Mouse (Mus musculus): ENCODE measurements at regions not wholly inside any gene's neighbourhood (a gene's known extent, or its start where the extent isn't known, plus 50 kb on each side); places are given as distances from the start of the nearest gene placed in this dataset.
A peak's percentile ranks its signal among the peaks of the same experiment; 100 is the strongest.
"Not testable (repeated sequence)": the region's sequence is repeated elsewhere in the genome, so short reads cannot be mapped to it uniquely, and the experiment has no call there.

DNA sequence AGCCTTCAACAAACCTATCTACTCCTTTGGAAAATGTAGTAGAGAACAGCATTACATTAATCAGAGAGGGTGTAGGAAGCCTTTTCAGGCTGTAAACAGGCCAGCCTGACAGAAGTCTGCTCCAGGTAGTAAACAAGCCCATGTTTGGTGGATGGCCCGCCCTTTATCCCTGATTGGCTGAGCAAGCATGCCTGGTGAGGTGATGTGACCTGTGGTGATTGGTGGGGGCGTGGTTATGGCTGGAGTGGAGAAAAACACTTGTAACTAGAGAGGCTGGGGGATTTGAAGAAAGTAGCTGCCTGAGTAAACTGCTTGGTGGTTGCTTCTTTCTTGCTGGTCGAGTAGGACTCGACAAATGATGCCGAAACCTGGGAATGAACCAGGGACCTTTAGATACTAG lies 621.3 kb upstream of the Dsel start:
- not testable (repeated sequence) for ATAC-seq (ENCODE audit: insufficient number of reproducible peaks, low FRiP score, low TSS enrichment, low read depth); H3K4me2 ChIP-seq (replicated peaks); H3K9ac ChIP-seq; H3K36me3 ChIP-seq; H3K27me3 ChIP-seq; H3K4me1 ChIP-seq; H3K4me3 ChIP-seq (replicated peaks); H3K9me3 ChIP-seq (replicated peaks); H3K27ac ChIP-seq (replicated peaks)
- WGBS = 80% methylated on average over 5 of the region's 5 CpGs

DNA sequence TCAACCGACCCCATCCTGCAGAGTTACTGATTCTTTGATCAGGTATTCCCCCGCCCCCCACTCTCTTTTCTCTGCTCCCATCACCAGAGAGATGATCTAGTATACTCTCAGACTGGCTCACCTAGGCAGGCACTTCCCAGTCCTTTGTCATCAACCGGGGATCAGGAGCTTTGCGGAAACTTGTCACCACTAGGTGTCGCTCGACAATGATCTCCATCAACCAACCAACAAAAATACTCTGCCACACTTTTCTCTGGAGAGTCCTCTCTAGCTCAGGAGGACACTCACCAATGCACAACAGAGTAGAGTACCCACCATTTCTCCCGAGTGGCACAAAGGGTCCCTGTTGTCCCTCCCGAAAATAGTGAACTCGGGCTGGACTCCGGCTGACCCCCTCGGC lies 591.3 kb upstream of the Dsel start:
- no peaks in the 10 kb centered on the region for H3K27me3 ChIP-seq
- no peak for ATAC-seq (ENCODE audit: insufficient number of reproducible peaks, low FRiP score, low TSS enrichment, low read depth)
- WGBS = 31% methylated on average over 11 of the region's 11 CpGs
- H3K4me2 ChIP-seq (replicated peaks) = no peak overlapping the region
- no peaks in the 10 kb centered on the region for H3K9me3 ChIP-seq (replicated peaks)
- H3K27ac ChIP-seq (replicated peaks) = no peak overlapping the region
- no peak overlapping the region for H3K9ac ChIP-seq
- H3K4me1 ChIP-seq = no peaks in the 10 kb centered on the region
- no peak overlapping the region for H3K4me3 ChIP-seq (replicated peaks)
- no peaks in the 10 kb centered on the region for H3K36me3 ChIP-seq

DNA sequence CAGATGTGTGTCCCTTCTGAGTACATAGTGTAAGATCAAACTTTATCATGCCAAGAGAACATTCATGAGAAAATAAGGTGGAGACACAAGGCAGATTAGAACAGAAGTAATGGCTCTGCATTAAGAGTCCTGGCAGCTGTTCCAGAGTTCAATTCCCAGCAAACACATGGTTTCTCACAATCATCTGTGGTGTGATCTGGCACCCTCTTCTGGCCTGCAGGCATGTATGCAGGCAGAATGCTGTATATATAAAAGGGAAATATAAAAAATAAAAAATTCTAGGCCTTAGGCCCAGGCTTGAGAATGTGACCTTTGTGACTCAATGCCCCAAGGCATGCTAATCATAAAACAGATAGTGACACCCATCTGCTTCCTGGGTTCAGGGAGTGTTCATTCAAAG lies 587.7 kb upstream of the Dsel start:
- no peak overlapping the region for H3K9ac ChIP-seq
- no peaks in the 10 kb centered on the region for H3K4me1 ChIP-seq
- no peaks in the 10 kb centered on the region for H3K9me3 ChIP-seq (replicated peaks)
- H3K27ac ChIP-seq (replicated peaks) = no peak overlapping the region
- ATAC-seq (ENCODE audit: insufficient number of reproducible peaks, low FRiP score, low TSS enrichment, low read depth) = no peak
- no peak overlapping the region for H3K4me2 ChIP-seq (replicated peaks)
- H3K27me3 ChIP-seq = no peaks in the 10 kb centered on the region
- no peaks in the 10 kb centered on the region for H3K36me3 ChIP-seq
- H3K4me3 ChIP-seq (replicated peaks) = no peak overlapping the region

DNA sequence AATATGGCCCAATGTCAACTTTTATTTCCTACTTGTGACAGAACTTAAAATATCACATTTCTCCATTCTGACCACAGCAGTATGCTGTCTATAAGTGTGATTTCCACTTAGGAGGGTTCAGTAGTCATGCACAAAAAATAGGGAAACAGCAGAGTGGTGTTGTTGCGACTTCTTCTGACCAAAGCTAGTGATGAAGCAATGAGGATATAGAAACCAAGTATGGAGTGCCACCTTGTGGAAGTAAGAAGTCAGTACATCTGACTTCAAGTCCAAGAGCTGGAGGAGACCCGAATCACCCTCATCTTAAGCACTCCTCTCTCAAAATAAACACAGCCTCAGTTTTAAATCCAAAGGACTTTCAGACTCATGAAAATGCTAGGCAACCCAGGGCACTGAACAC lies 586.9 kb upstream of the Dsel start:
- Histone ChIP-seq H3K4me1 (no peaks in the 10 kb centered on the region), H3K9ac (no peak overlapping the region), H3K4me2 (replicated peaks) (no peak overlapping the region), H3K4me3 (replicated peaks) (no peak overlapping the region), H3K9me3 (replicated peaks) (no peaks in the 10 kb centered on the region), H3K36me3 (no peaks in the 10 kb centered on the region), H3K27me3 (no peaks in the 10 kb centered on the region), H3K27ac (replicated peaks) (no peak overlapping the region)
- ATAC-seq (ENCODE audit: insufficient number of reproducible peaks, low FRiP score, low TSS enrichment, low read depth) = no peak
- 20% methylated on average over 2 of the region's 2 CpGs for WGBS

DNA sequence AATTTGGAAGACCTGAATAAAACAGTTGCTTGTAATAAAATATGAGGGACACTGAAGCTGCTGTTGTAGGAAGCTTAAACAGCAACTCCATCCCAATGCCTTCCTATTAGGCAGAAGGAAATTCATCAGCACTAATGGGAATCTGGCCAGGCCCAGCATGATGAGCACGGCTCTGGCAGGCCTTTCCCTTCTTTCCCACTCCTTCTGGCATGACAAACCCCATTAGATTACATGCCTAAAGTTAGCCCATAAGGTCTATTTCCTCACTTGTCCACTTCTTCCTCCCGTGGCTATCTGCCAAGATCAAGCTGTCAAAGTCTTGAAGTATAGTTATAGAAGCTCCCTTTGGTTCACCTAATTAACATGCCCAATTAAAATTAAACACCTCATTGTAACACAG lies 574.4 kb upstream of the Dsel start:
- Histone ChIP-seq H3K4me2 (replicated peaks) (no peak overlapping the region), H3K27ac (replicated peaks) (no peak overlapping the region)
- WGBS = 66% methylated on average over 2 of the region's 2 CpGs

DNA sequence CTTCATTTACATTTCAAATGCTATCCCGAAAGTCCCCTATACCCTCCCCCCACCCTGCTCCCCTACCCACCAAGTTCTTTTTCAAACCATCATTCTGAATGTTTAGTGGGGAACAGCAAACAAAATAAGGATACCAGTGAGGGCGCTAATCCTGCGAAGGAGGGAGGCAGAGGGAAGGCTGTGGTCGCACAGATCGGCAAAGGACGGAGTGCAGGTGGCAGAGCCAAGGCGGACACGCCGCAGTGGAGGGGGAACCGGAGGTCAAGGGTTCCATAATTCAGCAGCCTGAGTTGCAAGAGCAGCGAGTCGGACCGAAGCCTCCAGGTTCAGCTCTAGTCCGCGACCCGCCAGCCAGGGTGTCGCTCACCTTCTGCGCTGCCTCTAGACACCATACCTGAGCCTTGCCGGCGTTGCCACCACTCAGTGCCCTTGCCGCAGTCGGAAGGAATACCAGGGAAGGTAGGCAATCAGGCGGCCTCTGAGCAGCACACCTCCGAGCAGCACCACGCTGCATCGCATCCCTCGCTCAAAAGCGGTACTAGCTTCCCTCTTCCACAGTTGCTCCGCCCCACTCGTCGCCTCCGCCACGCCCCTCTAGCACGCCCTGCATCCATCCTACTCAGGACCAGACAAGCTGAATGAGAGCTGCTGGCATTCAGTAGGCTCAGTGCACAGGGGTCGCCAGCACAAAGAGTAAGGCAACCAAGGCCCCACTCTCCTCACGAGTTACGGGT lies 551.8 kb upstream of the Dsel start:
- no peak overlapping the region for H3K27ac ChIP-seq (replicated peaks)
- H3K9ac ChIP-seq = no peak overlapping the region
- no peaks in the 10 kb centered on the region for H3K9me3 ChIP-seq (replicated peaks)
- peaks cover 5% of the 10 kb centered on the region for H3K4me1 ChIP-seq
- peaks cover 10% of the 10 kb centered on the region for H3K27me3 ChIP-seq
- H3K36me3 ChIP-seq = no peaks in the 10 kb centered on the region
- 3% methylated on average over 37 of the region's 37 CpGs for WGBS
- peak; percentile 54; the same call in 1 of the 2 replicates for ATAC-seq (ENCODE audit: insufficient number of reproducible peaks, low FRiP score, low TSS enrichment, low read depth)
- peak overlapping the region; percentile 72 for H3K4me2 ChIP-seq (replicated peaks)
- H3K4me3 ChIP-seq (replicated peaks) = peak overlapping the region; percentile 40

More for the DNA sequence above, 574.4 kb upstream of the Dsel start:
- H3K9ac ChIP-seq = no peak overlapping the region
- H3K4me1 ChIP-seq = no peaks in the 10 kb centered on the region
- H3K4me3 ChIP-seq (replicated peaks) = no peak overlapping the region
- H3K9me3 ChIP-seq (replicated peaks) = no peaks in the 10 kb centered on the region
- ATAC-seq (ENCODE audit: insufficient number of reproducible peaks, low FRiP score, low TSS enrichment, low read depth) = no peak
- no peaks in the 10 kb centered on the region for H3K27me3 ChIP-seq
- no peaks in the 10 kb centered on the region for H3K36me3 ChIP-seq

DNA sequence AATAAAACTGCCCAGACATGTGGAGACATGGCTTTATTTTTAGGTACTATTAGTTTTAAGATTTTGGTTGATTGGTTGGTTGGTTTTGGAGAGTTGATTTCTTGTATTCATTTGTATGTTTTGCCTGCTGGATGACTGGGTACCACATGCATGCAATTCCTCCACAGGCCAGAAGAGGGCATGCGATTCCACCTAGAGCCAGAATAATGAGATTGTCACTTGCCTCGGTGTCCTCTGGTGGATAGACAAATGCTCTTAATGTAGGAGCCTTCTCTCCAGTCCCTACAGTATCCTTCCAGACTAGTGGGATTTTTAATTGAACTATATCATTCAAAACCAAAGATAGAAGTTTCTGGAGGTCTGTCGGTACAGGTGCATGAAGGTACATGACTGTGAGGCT lies 524.1 kb upstream of the Dsel start:
- H3K4me2 ChIP-seq (replicated peaks) = no peak overlapping the region
- H3K4me3 ChIP-seq (replicated peaks) = no peak overlapping the region
- H3K9ac ChIP-seq = no peak overlapping the region
- WGBS = 35% methylated on average over 3 of the region's 3 CpGs
- no peaks in the 10 kb centered on the region for H3K4me1 ChIP-seq
- no peaks in the 10 kb centered on the region for H3K36me3 ChIP-seq
- H3K9me3 ChIP-seq (replicated peaks) = no peaks in the 10 kb centered on the region
- H3K27me3 ChIP-seq = no peaks in the 10 kb centered on the region
- no peak overlapping the region for H3K27ac ChIP-seq (replicated peaks)
- ATAC-seq (ENCODE audit: insufficient number of reproducible peaks, low FRiP score, low TSS enrichment, low read depth) = no peak

DNA sequence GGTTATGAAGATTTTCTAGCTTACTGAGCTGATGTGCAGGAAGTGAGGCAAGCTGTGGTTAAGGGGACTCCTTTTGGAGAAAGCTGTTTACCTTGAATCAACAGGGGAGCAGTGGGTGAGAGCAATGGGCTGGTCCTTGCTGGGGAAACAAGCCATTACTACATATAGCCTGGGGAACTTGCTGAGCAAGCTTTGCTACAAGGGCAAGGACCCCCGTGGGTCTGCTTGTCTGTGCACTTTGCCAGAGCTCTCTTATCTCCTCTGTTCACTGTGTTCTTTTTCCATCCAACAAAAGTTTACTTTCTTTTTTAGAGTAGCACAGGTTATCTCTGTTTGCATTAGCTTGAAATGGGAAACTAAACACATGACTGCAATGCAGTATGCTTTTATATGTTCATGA lies 519.3 kb upstream of the Dsel start:
- Histone ChIP-seq H3K4me2 (replicated peaks) (no peak overlapping the region), H3K9me3 (replicated peaks) (no peaks in the 10 kb centered on the region), H3K4me3 (replicated peaks) (no peak overlapping the region), H3K27me3 (no peaks in the 10 kb centered on the region), H3K4me1 (no peaks in the 10 kb centered on the region), H3K36me3 (no peaks in the 10 kb centered on the region), H3K27ac (replicated peaks) (no peak overlapping the region), H3K9ac (no peak overlapping the region)
- ATAC-seq (ENCODE audit: insufficient number of reproducible peaks, low FRiP score, low TSS enrichment, low read depth) = no peak
- WGBS = 39% methylated on average over 1 of the region's 1 CpGs

DNA sequence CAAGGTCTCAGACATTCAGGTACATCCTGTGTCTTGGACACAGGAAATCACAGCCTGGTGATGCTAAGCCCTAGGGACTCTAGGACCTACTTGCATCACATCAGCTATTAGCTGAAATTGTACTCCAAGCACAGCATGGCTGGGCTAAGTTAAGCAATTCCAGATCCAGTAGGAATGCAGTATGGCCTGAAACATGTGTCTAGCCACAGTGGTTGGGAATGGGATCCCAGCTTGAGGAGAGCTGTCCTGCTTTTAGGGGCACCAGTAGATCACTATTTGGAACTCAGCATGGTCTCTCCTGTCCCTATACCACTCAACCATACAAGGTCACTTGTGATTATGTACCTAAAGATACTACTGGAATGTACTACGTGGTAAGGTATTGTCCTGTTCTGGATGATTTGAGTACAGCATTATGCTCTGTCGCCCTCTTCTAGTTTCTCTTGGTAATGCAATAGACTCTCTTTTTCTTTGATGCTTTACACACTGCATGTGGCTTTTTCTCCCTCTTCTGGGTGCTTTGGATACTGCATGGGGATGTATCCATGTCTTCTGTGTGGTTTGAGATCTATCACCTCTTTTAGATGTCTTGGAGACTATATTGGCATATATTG lies 515.0 kb upstream of the Dsel start:
- H3K4me3 ChIP-seq (replicated peaks) = no peak overlapping the region
- no peak overlapping the region for H3K9ac ChIP-seq
- no peak overlapping the region for H3K27ac ChIP-seq (replicated peaks)
- no peaks in the 10 kb centered on the region for H3K4me1 ChIP-seq
- 8% methylated on average over 2 of the region's 2 CpGs for WGBS
- H3K9me3 ChIP-seq (replicated peaks) = no peaks in the 10 kb centered on the region
- H3K27me3 ChIP-seq = no peaks in the 10 kb centered on the region
- ATAC-seq (ENCODE audit: insufficient number of reproducible peaks, low FRiP score, low TSS enrichment, low read depth) = 0 out of 2 replicates have a peak, but pooled peaks have one; percentile 24
- H3K36me3 ChIP-seq = no peaks in the 10 kb centered on the region
- H3K4me2 ChIP-seq (replicated peaks) = no peak overlapping the region

DNA sequence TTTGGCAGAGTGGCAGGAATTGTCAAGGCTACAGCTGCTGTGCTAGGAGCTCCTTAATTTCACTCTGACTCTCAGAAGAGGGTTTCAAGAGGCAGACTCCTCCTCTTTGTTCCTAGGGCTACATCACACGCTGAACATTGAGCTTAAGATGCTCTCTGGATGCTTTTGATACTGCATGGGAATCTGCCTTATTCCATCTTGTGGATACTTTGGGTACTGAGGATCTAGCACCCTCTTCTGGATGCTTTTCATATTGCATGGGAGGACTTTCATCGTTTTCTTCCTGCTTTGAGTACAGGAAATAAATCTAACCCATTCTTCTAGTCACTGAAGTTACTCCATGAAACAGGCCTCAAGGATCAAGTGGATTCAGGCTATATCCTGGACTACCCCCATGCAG lies 513.9 kb upstream of the Dsel start:
- no peak overlapping the region for H3K4me2 ChIP-seq (replicated peaks)
- H3K4me1 ChIP-seq = no peaks in the 10 kb centered on the region
- H3K4me3 ChIP-seq (replicated peaks) = no peak overlapping the region
- H3K9me3 ChIP-seq (replicated peaks) = no peaks in the 10 kb centered on the region
- no peaks in the 10 kb centered on the region for H3K27me3 ChIP-seq
- H3K36me3 ChIP-seq = no peaks in the 10 kb centered on the region
- H3K9ac ChIP-seq = no peak overlapping the region
- H3K27ac ChIP-seq (replicated peaks) = no peak overlapping the region
- ATAC-seq (ENCODE audit: insufficient number of reproducible peaks, low FRiP score, low TSS enrichment, low read depth) = no peak
- WGBS = 5% methylated on average over 2 of the region's 2 CpGs

DNA sequence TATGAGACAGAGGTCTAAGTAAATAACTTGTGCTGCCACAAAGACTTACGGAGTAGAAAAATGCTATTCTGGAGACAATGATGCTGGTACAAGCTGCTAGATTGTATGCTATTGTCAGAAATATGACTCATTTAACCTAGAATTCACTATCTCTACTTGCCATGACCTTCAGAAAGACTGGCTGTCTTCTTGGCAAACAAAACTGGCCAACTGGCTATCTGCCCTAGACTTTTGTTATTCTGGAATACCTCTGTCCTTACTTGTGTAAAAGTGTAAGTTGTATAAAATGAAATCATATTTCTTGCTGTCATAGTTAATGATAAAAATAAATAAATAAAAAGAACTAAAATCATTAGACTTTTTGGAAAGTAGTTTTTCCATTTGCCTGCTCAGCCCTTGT lies 491.1 kb upstream of the Dsel start:
- Histone ChIP-seq H3K4me1 (no peaks in the 10 kb centered on the region), H3K4me2 (replicated peaks) (no peak overlapping the region), H3K9ac (no peak overlapping the region), H3K27me3 (no peaks in the 10 kb centered on the region), H3K36me3 (no peaks in the 10 kb centered on the region), H3K27ac (replicated peaks) (no peak overlapping the region), H3K4me3 (replicated peaks) (no peak overlapping the region), H3K9me3 (replicated peaks) (no peaks in the 10 kb centered on the region)
- no peak for ATAC-seq (ENCODE audit: insufficient number of reproducible peaks, low FRiP score, low TSS enrichment, low read depth)
- WGBS = 97% methylated on average over 1 of the region's 1 CpGs
